Mouse (Mus musculus): ENCODE results near the gene Fyttd1. TPM values are rescaled to one million over a fixed set of nuclear protein-coding genes. Genes with fewer than 3 reads are reported as not detected.

Gene Fyttd1
- polyA plus RNA-seq (2015; fragmentation: Nextera tagmentation; extraction: Ambion mirVana), result 100 and 110 TPM in 2 replicates

- H3K36me3 ChIP-seq (replicated peaks), result no peaks in the 10 kb centered on the region
- peak; percentile 98 for ATAC-seq (replicated peaks)
Measured at GRCm38 (mm10) chr16:32877343-32878156, at the start of gene Fyttd1, which contains the start of gene Rubcn. Fyttd1 (plus strand) TSS chr16:32877500. Rubcn (minus strand) TSS chr16:32877766.

GRCm38 (mm10) chr16:32829104-32829503 is 48.2 kb upstream of the Fyttd1 start:
- Histone ChIP-seq H3K9me3 (no peaks in the 10 kb centered on the region), H3K4me3 (no peak overlapping the region), H3K4me1 (no peaks in the 10 kb centered on the region), H3K4me2 (no peak overlapping the region), H3K9ac (no peak overlapping the region), H3K36me3 (replicated peaks) (peaks cover 28% of the 10 kb centered on the region), H3K27me3 (replicated peaks) (no peaks in the 10 kb centered on the region), H3K27ac (no peak overlapping the region)
- ATAC-seq (replicated peaks), result no peak
- 93% methylated on average over 11 of the region's 11 CpGs for WGBS

More at GRCm38 (mm10) chr16:32877343-32878156, at the start of gene Fyttd1, which contains the start of gene Rubcn:
- H3K9ac ChIP-seq, result peak within 1 kb of the TSS; percentile 94
- no peaks in the 10 kb centered on the region for H3K27me3 ChIP-seq (replicated peaks)
- peak within 1 kb of the TSS; percentile 92 for H3K27ac ChIP-seq
- H3K9me3 ChIP-seq, result no peaks in the 10 kb centered on the region
- H3K4me3 ChIP-seq, result peak within 1 kb of the TSS; percentile 76
- peak within 1 kb of the TSS; percentile 86 for H3K4me2 ChIP-seq
- WGBS, result under 1% methylated on average over 79 of the region's 83 CpGs
- peaks cover 27% of the 10 kb centered on the region for H3K4me1 ChIP-seq

DNA sequence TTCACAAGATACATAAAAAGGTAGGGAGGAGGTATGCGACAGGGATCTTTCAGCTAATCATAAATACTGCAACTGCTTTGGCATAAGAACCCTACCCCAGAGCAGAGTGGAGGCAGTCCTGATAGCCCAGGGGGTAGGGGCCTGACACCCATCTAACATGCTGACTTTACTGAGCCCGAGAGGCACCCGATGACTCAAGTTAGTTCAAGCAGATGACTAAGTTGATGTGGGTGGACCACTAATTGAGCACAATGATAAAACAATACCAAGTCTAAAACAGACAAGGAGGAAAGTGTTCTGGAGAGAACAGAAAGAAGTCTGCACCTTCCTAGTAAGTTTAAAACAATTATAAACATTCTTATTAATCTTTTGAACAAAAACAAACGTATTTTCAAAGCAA is 45.8 kb upstream of the Fyttd1 start:
- no peak for ATAC-seq (replicated peaks)
- H3K27me3 ChIP-seq (replicated peaks), result no peaks in the 10 kb centered on the region
- no peak overlapping the region for H3K9ac ChIP-seq
- H3K9me3 ChIP-seq, result no peaks in the 10 kb centered on the region
- H3K27ac ChIP-seq, result no peak overlapping the region
- H3K4me1 ChIP-seq, result no peaks in the 10 kb centered on the region
- WGBS, result 85% methylated on average over 4 of the region's 4 CpGs
- no peak overlapping the region for H3K4me2 ChIP-seq
- peaks cover 24% of the 10 kb centered on the region for H3K36me3 ChIP-seq (replicated peaks)
- no peak overlapping the region for H3K4me3 ChIP-seq

- Histone ChIP-seq H3K9ac (no peak overlapping the region), H3K36me3 (replicated peaks) (peaks cover 64% of the 10 kb centered on the region), H3K27ac (no peak overlapping the region), H3K27me3 (replicated peaks) (no peaks in the 10 kb centered on the region), H3K4me1 (no peaks in the 10 kb centered on the region), H3K4me3 (no peak overlapping the region), H3K4me2 (no peak overlapping the region), H3K9me3 (no peaks in the 10 kb centered on the region)
- WGBS, result 87% methylated on average over 11 of the region's 11 CpGs
- ATAC-seq (replicated peaks), result no peak
Measured at GRCm38 (mm10) chr16:32847103-32847502, 30.2 kb upstream of the Fyttd1 start.

- ATAC-seq (replicated peaks), result no peak
- H3K4me2 ChIP-seq, result no peak overlapping the region
- H3K4me3 ChIP-seq, result no peak overlapping the region
- H3K36me3 ChIP-seq (replicated peaks), result peaks cover 47% of the 10 kb centered on the region
- H3K9me3 ChIP-seq, result no peaks in the 10 kb centered on the region
- no peaks in the 10 kb centered on the region for H3K4me1 ChIP-seq
- WGBS, result 96% methylated on average over 11 of the region's 11 CpGs
- H3K27ac ChIP-seq, result no peak overlapping the region
- H3K9ac ChIP-seq, result no peak overlapping the region
- H3K27me3 ChIP-seq (replicated peaks), result no peaks in the 10 kb centered on the region
Measured at GRCm38 (mm10) chr16:32849042-32849830, 28.1 kb upstream of the Fyttd1 start.

DNA sequence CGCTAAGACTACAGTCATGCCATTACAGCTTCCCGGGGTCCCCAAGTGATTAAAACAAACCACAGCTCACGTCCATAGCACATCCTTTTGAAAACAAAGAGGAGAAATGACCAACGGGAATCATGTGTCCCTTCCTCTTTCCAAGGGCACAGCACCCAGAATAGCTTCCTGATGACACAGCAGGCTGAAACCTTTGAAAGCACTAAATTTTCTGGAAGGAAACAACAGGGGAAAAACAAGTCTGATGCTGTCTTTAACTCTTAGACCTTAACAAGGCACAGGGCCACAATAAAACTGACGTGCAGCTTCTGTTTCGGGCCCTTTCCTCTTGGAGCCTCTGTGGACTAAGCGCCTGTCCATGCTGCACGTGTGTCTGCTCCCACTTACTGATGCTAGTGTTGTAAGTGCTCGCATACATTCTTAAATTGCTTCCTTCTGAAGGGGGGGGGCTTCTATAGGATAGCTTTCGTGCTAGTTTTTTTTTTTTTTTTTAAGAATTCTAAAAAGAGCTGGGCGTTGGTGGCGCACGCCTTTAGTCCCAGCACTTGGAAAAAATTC is 23.7 kb upstream of the Fyttd1 start:
- Histone ChIP-seq H3K27ac (no peak overlapping the region), H3K36me3 (replicated peaks) (peaks cover 15% of the 10 kb centered on the region; the same call in 1 of the 2 replicates), H3K4me2 (no peak overlapping the region), H3K27me3 (replicated peaks) (no peaks in the 10 kb centered on the region), H3K4me3 (no peak overlapping the region), H3K9ac (no peak overlapping the region), H3K9me3 (no peaks in the 10 kb centered on the region), H3K4me1 (no peaks in the 10 kb centered on the region)
- WGBS, result 79% methylated on average over 13 of the region's 13 CpGs
- ATAC-seq (replicated peaks), result no peak

DNA sequence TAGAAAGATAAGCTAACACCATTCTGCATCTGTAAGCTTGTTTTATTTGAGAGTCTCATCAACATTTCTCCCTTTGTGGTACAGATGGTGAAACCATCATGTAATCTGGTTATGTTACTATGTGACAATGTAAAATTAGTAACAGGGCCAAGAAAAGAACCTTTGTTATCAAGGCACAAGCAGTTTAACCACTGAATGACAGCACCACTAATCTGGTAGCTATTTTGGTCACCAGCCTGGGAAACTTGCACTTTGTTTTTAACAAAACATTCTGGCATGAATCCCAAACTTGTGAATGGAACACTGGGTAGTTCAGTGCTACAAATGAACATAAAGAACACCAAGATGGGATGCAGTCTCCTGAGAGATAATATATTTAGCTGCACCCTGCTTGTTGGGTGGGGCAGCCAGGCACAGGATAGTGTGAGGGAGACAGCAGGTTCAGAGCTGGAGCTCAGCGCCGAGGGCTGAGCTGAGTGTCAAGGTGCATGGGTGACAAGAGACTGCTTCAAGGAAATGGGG is 23.2 kb upstream of the Fyttd1 start:
- WGBS, result 70% methylated on average over 2 of the region's 2 CpGs
- Histone ChIP-seq H3K27me3 (replicated peaks) (no peaks in the 10 kb centered on the region), H3K4me3 (no peak overlapping the region), H3K27ac (no peak overlapping the region), H3K4me2 (no peak overlapping the region), H3K4me1 (no peaks in the 10 kb centered on the region), H3K9me3 (no peaks in the 10 kb centered on the region), H3K9ac (no peak overlapping the region), H3K36me3 (replicated peaks) (peaks cover 11% of the 10 kb centered on the region; the same call in 1 of the 2 replicates)
- no peak for ATAC-seq (replicated peaks)

DNA sequence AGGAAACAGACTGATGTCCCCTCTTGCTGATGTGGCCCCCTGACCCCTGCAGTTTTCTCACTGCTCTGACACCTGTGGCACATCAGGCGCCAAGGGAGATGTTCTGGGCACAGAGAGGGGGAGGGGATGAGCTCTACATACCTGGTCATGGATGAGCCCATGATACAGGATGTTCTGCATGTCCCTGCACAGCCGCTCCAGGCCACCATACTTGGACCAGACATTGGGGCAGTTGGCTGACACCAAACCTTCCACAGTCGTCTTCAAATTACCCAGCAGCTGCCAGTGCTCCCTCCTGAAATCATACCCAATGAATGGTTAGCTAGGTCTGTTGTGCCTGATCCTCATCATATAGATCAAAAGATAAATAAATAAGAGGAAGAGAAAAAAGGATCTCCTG is 20.5 kb upstream of the Fyttd1 start:
- H3K36me3 ChIP-seq (replicated peaks), result 0 out of 2 replicates have a peak, but pooled peaks cover 6% of the 10 kb centered on the region
- no peak overlapping the region for H3K27ac ChIP-seq
- no peak overlapping the region for H3K4me3 ChIP-seq
- no peaks in the 10 kb centered on the region for H3K9me3 ChIP-seq
- no peaks in the 10 kb centered on the region for H3K27me3 ChIP-seq (replicated peaks)
- H3K9ac ChIP-seq, result no peak overlapping the region
- no peaks in the 10 kb centered on the region for H3K4me1 ChIP-seq
- no peak overlapping the region for H3K4me2 ChIP-seq
- 90% methylated on average over 3 of the region's 3 CpGs for WGBS
- ATAC-seq (replicated peaks), result no peak

- Histone ChIP-seq H3K36me3 (replicated peaks) (0 out of 2 replicates have a peak, but pooled peaks cover 6% of the 10 kb centered on the region), H3K4me1 (no peaks in the 10 kb centered on the region), H3K9ac (no peak overlapping the region), H3K27me3 (replicated peaks) (no peaks in the 10 kb centered on the region), H3K4me2 (no peak overlapping the region), H3K4me3 (no peak overlapping the region), H3K27ac (no peak overlapping the region), H3K9me3 (no peaks in the 10 kb centered on the region)
- WGBS, result 83% methylated on average over 4 of the region's 4 CpGs
- no peak for ATAC-seq (replicated peaks)
Measured at GRCm38 (mm10) chr16:32858356-32858755, 18.9 kb upstream of the Fyttd1 start.

DNA sequence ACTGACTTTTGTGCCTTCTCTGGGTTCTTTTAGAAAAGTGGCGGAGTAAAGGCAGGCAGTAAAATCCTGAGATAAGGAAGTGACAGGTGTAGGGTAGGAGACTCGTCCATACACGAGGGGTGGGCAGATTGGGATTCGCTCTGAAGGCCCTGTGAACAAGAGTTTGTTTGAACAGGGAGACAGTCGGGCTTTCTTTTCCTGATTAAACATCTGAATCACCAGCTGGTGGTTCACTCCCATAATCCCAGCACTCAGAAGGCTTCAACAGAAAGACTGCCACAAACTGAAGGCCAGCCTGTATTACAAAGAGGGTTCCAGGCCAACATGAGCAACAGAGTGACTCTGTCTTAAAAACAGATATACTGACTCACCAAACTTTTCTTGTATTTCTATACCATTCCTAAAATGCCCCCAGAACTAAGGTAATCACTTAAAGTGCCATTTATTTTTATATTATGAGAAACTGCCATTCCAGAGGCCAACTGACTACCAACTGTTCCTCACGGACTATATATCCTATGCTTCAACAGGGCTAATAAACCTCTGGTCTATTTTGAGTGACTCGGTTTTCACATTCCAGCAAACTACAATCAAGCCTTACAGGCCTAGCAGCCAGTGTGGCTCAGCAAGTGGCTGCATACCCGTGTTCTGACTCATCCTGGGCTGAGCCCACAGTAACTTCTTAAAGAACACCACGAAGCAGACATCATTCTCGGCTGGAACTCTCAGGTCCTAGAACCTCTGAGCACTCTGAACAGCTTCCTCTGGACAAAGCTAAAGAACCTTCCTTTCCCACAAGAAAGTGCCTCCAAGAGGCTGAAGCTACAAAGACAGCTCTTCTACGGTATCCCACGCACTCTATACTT is 18.3 kb upstream of the Fyttd1 start:
- ATAC-seq (replicated peaks), result no peak
- Histone ChIP-seq H3K9me3 (no peaks in the 10 kb centered on the region), H3K27ac (no peak overlapping the region), H3K9ac (no peak overlapping the region), H3K4me1 (no peaks in the 10 kb centered on the region), H3K4me3 (no peak overlapping the region), H3K27me3 (replicated peaks) (no peaks in the 10 kb centered on the region), H3K36me3 (replicated peaks) (0 out of 2 replicates have a peak, but pooled peaks cover 6% of the 10 kb centered on the region), H3K4me2 (no peak overlapping the region)
- WGBS, result 76% methylated on average over 12 of the region's 12 CpGs

DNA sequence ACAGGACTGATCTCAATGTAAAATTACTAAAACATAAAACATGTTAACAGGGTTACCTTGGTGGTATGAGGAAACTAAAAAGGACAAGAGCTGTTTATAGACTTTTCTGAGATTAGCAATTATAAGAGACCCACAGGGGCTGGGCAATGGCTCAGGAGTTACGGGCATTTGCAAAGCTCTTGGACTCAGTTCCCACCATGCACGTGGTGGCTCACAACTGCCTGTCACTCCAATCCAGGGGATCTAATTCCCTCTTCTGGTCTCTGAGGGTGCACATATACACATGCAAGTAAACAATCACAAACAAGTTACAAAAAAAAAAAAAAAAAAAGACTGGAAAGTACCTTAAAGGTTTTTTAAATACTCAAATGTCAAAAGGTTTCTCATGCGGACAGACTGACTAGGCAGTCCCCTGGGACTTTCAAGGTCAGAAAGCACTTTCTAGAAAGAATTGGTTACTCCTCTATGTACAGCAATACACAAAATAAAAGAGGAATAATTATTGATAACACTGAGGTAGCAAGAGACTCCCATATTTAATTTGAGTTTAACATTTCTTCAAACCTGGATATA is 15.4 kb upstream of the Fyttd1 start:
- 92% methylated on average over 3 of the region's 3 CpGs for WGBS
- H3K9ac ChIP-seq, result no peak overlapping the region
- no peaks in the 10 kb centered on the region for H3K9me3 ChIP-seq
- no peak overlapping the region for H3K27ac ChIP-seq
- H3K4me2 ChIP-seq, result no peak overlapping the region
- ATAC-seq (replicated peaks), result no peak
- H3K4me3 ChIP-seq, result no peak overlapping the region
- H3K27me3 ChIP-seq (replicated peaks), result no peaks in the 10 kb centered on the region
- 0 out of 2 replicates have a peak, but pooled peaks cover under 1% of the 10 kb centered on the region for H3K36me3 ChIP-seq (replicated peaks)
- H3K4me1 ChIP-seq, result peaks cover 13% of the 10 kb centered on the region

Data from midbrain, embryonic 15.5 days (tissue).